Mouse (Mus musculus) myocyte (in vitro differentiated cells): ENCODE data around the gene Acox1. TPM values are rescaled to one million over a fixed set of nuclear protein-coding genes. Genes with fewer than 3 reads are reported as not detected.

Experiments
- H3K27me3 ChIP-seq: one replicate; pipeline ENCODE4 v1.6.1; 2011; ENCODE audit not compliant: control insufficient read depth, insufficient read depth, insufficient read length
- H3K36me3 ChIP-seq: one replicate; pipeline ENCODE4 v1.6.1; 2011; ENCODE audit not compliant: control insufficient read depth, insufficient read depth
- H3K4me2 ChIP-seq: one replicate; pipeline ENCODE4 v1.6.1; 2011; ENCODE audit warnings: low read depth, control low read depth
- H3K4me3 ChIP-seq: one replicate; pipeline ENCODE4 v1.5.1; 2011; ENCODE audit warnings: mild to moderate bottlenecking, control low read depth, moderate library complexity
- H3K79me2 ChIP-seq: one replicate; pipeline ENCODE4 v1.6.1; 2011; ENCODE audit not compliant: control insufficient read depth, insufficient read depth
- H3ac ChIP-seq: one replicate; pipeline ENCODE4 v1.6.1; 2011; ENCODE audit not compliant: control insufficient read depth, insufficient read length
- CEBPB ChIP-seq: IDR thresholded peaks from 2 replicates; pipeline ENCODE4 v1.6.1; 2011; ENCODE audit warnings: mild to moderate bottlenecking, moderate library complexity; ENCODE audit not compliant: poor library complexity, insufficient read depth, severe bottlenecking
- E2F4 ChIP-seq: IDR thresholded peaks from one replicate; pipeline ENCODE4 v1.6.1; 2011; ENCODE audit warnings: mild to moderate bottlenecking, control low read depth, moderate library complexity; ENCODE audit not compliant: insufficient read depth
- MAX ChIP-seq: IDR thresholded peaks from one replicate; pipeline ENCODE4 v1.6.1; 2011; ENCODE audit warnings: low read depth, mild to moderate bottlenecking, control low read depth
- MYOD1 ChIP-seq, 3 experiments: IDR thresholded peaks; one replicate each; pipeline ENCODE4 v1.6.1; 2011; ENCODE audit warnings: control low read depth in 2 of 3, low read depth in 2 of 3, mild to moderate bottlenecking in 2 of 3, moderate library complexity in 1 of 3; ENCODE audit not compliant: insufficient read length in 2 of 3, control insufficient read depth in 1 of 3
- MYOG ChIP-seq, 3 experiments: IDR thresholded peaks; one replicate each; pipeline ENCODE4 v1.6.1; 2011; ENCODE audit warnings: control low read depth in 2 of 3, low read depth in 2 of 3, mild to moderate bottlenecking in 2 of 3; ENCODE audit not compliant: insufficient read length in 2 of 3, control insufficient read depth in 1 of 3, insufficient read depth in 1 of 3
- POLR2A ChIP-seq: IDR thresholded peaks from one replicate; pipeline ENCODE4 v1.6.1; 2011; ENCODE audit warnings: low read depth, mild to moderate bottlenecking, control low read depth, moderate library complexity; ENCODE audit not compliant: insufficient read length
- POLR2AphosphoS2 ChIP-seq: IDR thresholded peaks from one replicate; pipeline ENCODE4 v1.6.1; 2011; ENCODE audit warnings: low read depth, control low read depth; ENCODE audit not compliant: insufficient read length
- REST ChIP-seq: IDR thresholded peaks from one replicate; pipeline ENCODE4 v1.6.1; 2011; ENCODE audit warnings: mild to moderate bottlenecking, control low read depth, moderate library complexity; ENCODE audit not compliant: insufficient read depth, insufficient read length
- SRF ChIP-seq: IDR thresholded peaks from one replicate; pipeline ENCODE4 v1.6.1; 2011; ENCODE audit warnings: low read depth; ENCODE audit not compliant: control insufficient read depth, insufficient read length
- TCF12 ChIP-seq: IDR thresholded peaks from one replicate; pipeline ENCODE4 v1.6.1; 2011; ENCODE audit warnings: mild to moderate bottlenecking, control low read depth; ENCODE audit not compliant: poor library complexity, insufficient read depth, severe bottlenecking
- TCF3 ChIP-seq: IDR thresholded peaks from one replicate; pipeline ENCODE4 v1.6.1; 2011; ENCODE audit warnings: low read depth, control low read depth; ENCODE audit not compliant: insufficient read length
- USF1 ChIP-seq: IDR thresholded peaks from one replicate; pipeline ENCODE4 v1.6.1; 2011; ENCODE audit warnings: low read depth, mild to moderate bottlenecking, control low read depth, moderate library complexity
- polyA plus RNA-seq: library from polyadenylated mRNA; unstranded; fragments of >200 nt; fragmentation: generic; extraction: Trizol; gene quantifications from one replicate; pipeline ENCODE4 v1.2.1, GENCODE M21; 2012; ENCODE audit warnings: missing spikeins

Acox1 gene
- polyA plus RNA-seq, 1 experiment = 36.4 TPM

DNA sequence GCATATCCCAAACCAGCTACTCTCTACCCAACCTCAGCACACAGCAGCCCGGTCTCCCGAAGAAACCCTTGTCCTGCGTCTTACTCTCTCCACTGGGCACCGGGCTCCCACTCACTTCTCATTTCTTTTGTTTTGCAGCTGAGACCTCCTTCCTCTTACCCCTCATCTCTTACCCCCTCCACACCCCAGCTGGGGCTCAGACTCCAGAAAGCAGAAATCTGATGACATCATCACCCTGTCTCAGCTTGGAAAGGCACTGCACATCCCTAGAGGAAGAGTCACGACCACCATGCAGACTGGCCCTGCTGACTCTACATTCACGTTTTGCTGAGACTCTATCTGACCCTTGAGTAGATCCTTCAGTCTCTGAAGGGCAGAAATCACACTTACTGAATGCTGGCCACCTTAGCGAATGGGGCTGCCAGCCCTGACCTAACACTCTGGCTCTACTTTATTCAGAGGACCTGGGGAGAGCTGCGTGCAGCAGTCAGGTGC, 68.8 kb downstream of the Acox1 start:
- TF ChIP-seq CEBPB (no peak), E2F4 (no peak), TCF3 (no peak), TCF12 (no peak), POLR2A (no peak), MYOD1 (IDR thresholded peaks at IDR 0.05; ENCODE audit: control insufficient read depth in 1 of 3, insufficient read length in 2 of 3, low read depth in 2 of 3) (no peak), REST (no peak), POLR2AphosphoS2 (no peak), MAX (no peak), MYOG (IDR thresholded peaks at IDR 0.05; ENCODE audit: control insufficient read depth in 1 of 3, insufficient read depth in 1 of 3, insufficient read length in 2 of 3, low read depth in 2 of 3) (no peak), USF1 (no peak), SRF (no peak)
- Histone ChIP-seq H3K36me3 (peaks cover 3% of the 10 kb centered on the region), H3K4me2 (peak overlapping the region; percentile 93), H3ac (peak overlapping the region; percentile 27), H3K79me2 (no peaks in the 10 kb centered on the region), H3K4me3 (peak overlapping the region; percentile 57), H3K27me3 (no peaks in the 10 kb centered on the region)

DNA sequence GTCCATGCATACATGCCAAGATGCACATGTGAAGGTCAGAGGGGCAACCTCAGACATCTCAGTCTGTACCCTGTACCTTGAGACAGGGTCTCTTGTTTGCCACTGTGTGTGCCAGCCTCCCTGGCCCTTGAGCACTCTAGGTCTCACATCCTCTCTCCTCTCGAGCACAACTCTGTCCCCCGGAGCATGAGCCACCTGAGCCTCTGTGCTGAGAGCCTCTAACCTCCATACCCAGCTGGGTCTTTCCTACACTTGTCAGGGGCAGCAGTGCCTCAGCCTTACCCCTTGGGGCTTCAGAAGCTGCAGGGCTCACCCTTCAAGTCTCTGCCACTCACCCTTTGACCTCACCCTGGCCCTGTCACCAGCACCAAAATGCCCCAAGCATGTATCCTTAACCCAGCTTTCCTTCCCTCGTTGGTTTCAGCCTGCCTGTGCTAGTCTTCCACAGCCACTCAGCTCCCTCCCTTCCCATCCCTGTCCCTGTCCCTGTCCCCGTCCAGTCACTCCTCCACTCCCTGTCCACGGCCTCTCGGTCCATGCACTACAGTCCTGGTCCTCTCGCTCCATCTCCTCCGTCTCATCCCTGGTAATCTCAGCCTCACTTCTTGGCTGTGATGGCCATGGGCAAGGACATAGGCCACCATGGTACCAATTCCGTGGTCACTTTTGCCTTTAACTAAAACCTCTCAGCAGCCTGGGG, 69.6 kb downstream of the Acox1 start:
- no peak overlapping the region for H3ac ChIP-seq
- H3K4me3 ChIP-seq = no peak overlapping the region
- H3K27me3 ChIP-seq = no peaks in the 10 kb centered on the region
- TF ChIP-seq CEBPB (no peak), TCF3 (no peak), POLR2AphosphoS2 (no peak), MYOG (IDR thresholded peaks at IDR 0.05; ENCODE audit: control insufficient read depth in 1 of 3, insufficient read depth in 1 of 3, insufficient read length in 2 of 3, low read depth in 2 of 3) (no peak), USF1 (no peak), E2F4 (no peak)
- peak overlapping the region; percentile 93 for H3K4me2 ChIP-seq
- H3K79me2 ChIP-seq = no peaks in the 10 kb centered on the region
- peaks cover 3% of the 10 kb centered on the region for H3K36me3 ChIP-seq

DNA sequence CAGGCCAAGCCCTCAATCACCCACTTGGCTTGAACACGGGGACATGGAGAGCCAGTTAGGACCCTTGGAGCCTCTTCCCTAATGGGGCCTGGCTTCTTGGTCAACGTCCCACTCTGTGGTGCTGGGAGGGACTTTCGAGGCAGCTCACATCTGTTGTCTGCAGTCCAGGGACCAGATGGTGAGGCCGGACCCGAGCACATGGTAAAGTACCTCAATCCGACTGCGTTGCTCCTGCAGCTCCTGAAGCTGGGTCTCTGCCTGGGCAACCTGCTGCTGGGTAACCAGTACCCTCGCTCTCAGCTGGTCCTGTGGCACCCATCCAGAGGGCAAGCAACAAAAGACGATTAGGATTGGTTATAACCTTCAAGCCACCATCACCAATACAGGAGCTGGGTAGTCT, 70.9 kb downstream of the Acox1 start:
- no peaks in the 10 kb centered on the region for H3K79me2 ChIP-seq
- H3K27me3 ChIP-seq = no peaks in the 10 kb centered on the region
- H3K36me3 ChIP-seq = no peaks in the 10 kb centered on the region
- no peak overlapping the region for H3K4me2 ChIP-seq
- no peak for TF ChIP-seq USF1
- no peak overlapping the region for H3K4me3 ChIP-seq
- no peak overlapping the region for H3ac ChIP-seq

DNA sequence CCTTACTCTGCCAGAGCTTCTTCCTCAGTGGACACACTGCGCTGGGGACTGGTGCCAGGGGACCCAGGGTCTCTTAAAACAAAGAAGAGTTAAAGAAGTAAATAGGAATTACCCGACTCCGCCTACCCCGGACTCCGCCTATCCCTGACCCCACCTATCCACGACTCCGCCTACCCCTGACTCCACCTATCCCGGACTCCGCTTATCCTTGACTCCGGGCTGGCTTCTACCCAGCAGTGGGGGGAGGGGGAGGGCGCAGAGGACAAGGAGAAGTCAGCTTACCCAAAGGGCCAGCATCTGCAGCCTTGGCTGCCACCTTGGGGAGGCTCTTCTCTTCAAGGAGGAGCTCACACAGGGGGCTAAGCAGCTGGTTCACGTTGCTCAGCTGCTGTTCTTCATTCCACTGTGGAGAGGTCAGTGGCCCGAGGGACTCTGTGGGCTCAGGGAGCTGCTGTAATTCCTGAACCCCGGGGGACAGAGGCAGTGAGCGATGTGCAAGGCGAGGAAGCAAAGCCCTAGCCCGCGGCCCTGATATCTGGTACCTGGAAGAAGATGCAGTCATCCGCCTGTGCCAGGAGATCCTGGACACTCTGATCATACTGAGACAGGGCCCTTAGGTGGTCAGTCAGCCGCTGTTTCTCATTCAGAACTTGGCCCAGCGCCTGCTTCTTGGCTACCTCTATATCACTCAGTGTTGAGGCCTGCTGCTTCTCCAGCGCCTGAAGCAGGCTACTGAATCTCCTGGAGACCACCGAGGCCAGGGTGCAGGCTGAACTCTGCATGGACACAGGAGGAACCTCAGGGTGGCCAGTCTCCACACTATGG, 71.5 kb downstream of the Acox1 start, which contains the start of gene Trim47:
Trim47 (minus strand) TSS at position 55 of the 825 bp plus-strand sequence.
- no peak for TF ChIP-seq POLR2A
- no peak for TF ChIP-seq E2F4
- TF ChIP-seq USF1 = no peak
- TF ChIP-seq MYOD1 (IDR thresholded peaks at IDR 0.05; ENCODE audit: control insufficient read depth in 1 of 3, insufficient read length in 2 of 3, low read depth in 2 of 3) = peak in 1 of 3 experiments; percentile 37
- TF ChIP-seq SRF = no peak
- TF ChIP-seq MAX = no peak
- H3K79me2 ChIP-seq = no peaks in the 10 kb centered on the region
- H3K4me3 ChIP-seq = no peak within 1 kb of the TSS

DNA sequence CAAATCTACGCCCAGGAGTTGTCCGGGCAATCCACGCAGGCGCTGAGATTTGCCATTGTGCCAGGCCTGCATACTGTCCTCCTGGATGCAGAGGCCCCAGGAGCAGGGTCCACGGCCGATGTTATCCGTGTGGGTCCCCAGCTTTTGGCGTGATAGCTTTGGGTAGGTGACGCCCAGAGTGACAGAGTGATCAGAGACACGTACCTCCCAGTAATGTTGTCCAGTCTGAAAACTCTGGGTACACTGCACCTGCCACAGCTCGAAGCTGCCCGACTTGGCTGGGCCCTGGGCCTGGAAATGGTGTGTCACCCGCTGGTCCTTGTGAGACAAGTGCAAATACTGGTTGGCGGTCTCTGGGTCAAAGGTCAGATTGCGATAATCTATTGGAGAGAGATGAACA, 72.6 kb downstream of the Acox1 start:
- Histone ChIP-seq H3K4me3 (no peak overlapping the region), H3K36me3 (no peaks in the 10 kb centered on the region), H3K27me3 (no peaks in the 10 kb centered on the region), H3K4me2 (no peak overlapping the region), H3K79me2 (no peaks in the 10 kb centered on the region), H3ac (no peak overlapping the region)
- TF ChIP-seq E2F4 (no peak), POLR2A (no peak), MYOD1 (IDR thresholded peaks at IDR 0.05; ENCODE audit: control insufficient read depth in 1 of 3, insufficient read length in 2 of 3, low read depth in 2 of 3) (no peak), USF1 (no peak), MAX (no peak), MYOG (IDR thresholded peaks at IDR 0.05; ENCODE audit: control insufficient read depth in 1 of 3, insufficient read depth in 1 of 3, insufficient read length in 2 of 3, low read depth in 2 of 3) (no peak), TCF3 (no peak), CEBPB (no peak), REST (no peak), TCF12 (no peak), POLR2AphosphoS2 (no peak)

More for the DNA sequence above, 71.5 kb downstream of the Acox1 start, which contains the start of gene Trim47:
- H3K27me3 ChIP-seq = no peaks in the 10 kb centered on the region
- H3K36me3 ChIP-seq = no peaks in the 10 kb centered on the region
- no peak within 1 kb of the TSS for H3K4me2 ChIP-seq
- H3ac ChIP-seq = no peak within 1 kb of the TSS

Other genes with a start within 250 kb of the Acox1 start
- 1.2 TPM for gene Itgb4, start 224.3 kb downstream of the Acox1 start, polyA plus RNA-seq
- 172 TPM for gene Galk1, start 186.3 kb downstream of the Acox1 start, polyA plus RNA-seq
- 502 TPM for gene H3f3b, start 171.1 kb downstream of the Acox1 start, polyA plus RNA-seq
- gene Unk, start 168.7 kb downstream of the Acox1 start, polyA plus RNA-seq = 15.3 TPM
- 9.1 TPM for gene Unc13d, start 121.1 kb downstream of the Acox1 start, polyA plus RNA-seq
- gene Wbp2, start 112.0 kb downstream of the Acox1 start, polyA plus RNA-seq = 156 TPM
- 101 TPM for gene Trim47, start 71.8 kb downstream of the Acox1 start, polyA plus RNA-seq
- 1.9 TPM for gene Trim65, start 67.9 kb downstream of the Acox1 start, polyA plus RNA-seq
- gene Mrpl38, start 60.2 kb downstream of the Acox1 start, polyA plus RNA-seq = 141 TPM
- gene Fbf1, start 30.9 kb downstream of the Acox1 start, polyA plus RNA-seq = 41.7 TPM
- gene Ten1, start 190 bp downstream of the Acox1 start, polyA plus RNA-seq = 61.4 TPM
- 0.14 TPM for gene Evpl, start 39.0 kb upstream of the Acox1 start, polyA plus RNA-seq
- gene Srp68, start 75.2 kb upstream of the Acox1 start, polyA plus RNA-seq = 83.0 TPM
- 1.5 TPM for gene Galr2, start 81.9 kb upstream of the Acox1 start, polyA plus RNA-seq
- gene Exoc7, start 108.2 kb upstream of the Acox1 start, polyA plus RNA-seq = 55.0 TPM
- 0.08 TPM for gene Foxj1, start 136.4 kb upstream of the Acox1 start, polyA plus RNA-seq
- 15.2 TPM for gene Rnf157, start 214.0 kb upstream of the Acox1 start, polyA plus RNA-seq
- gene Ubald2, start 235.0 kb upstream of the Acox1 start, polyA plus RNA-seq = 120 TPM